Mouse (Mus musculus) cerebellum, postnatal 14 days (tissue): Measurements from ENCODE around the gene Nle1.

Experiments used
- DNase-seq, 2 experiments: peaks; one replicate each; pipeline ENCODE4 v3.0.0; 2021; ENCODE audit warnings: mixed read lengths in 2 of 2

The Nle1 gene

DNA sequence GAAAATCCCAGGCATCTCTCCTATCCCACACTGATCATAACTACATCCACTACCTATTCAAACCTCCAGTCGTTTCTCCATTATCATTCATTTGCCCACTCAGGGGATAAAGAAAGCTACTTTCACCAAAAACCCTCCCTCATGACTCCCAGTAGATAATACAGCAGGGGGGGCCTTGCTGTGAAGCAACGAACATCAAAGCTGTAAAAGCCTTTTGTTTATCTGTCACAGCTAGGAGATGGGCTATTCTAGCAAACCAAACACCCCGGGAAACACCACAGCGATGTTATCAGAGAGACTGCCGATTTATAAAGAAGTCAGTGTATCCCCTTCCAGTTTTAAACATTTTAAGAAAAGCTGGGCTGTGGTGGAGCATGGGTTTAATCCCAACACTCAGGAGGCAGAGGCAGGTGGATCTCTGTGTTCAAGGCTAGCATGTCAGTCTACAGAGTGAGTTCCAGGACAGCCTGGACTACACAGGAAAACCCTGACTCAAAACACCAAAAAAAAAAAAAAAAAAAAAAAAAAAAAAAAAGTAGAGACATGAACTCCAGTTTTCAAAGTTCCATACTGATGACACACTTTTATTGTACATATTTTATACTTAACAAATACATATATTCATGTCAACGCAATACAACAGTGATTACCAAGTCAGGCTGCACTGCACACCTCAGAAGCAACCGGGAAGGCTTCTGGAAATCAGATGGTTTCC lies 41.2 kb downstream of the Nle1 start:
- DNase-seq = no peak

DNA sequence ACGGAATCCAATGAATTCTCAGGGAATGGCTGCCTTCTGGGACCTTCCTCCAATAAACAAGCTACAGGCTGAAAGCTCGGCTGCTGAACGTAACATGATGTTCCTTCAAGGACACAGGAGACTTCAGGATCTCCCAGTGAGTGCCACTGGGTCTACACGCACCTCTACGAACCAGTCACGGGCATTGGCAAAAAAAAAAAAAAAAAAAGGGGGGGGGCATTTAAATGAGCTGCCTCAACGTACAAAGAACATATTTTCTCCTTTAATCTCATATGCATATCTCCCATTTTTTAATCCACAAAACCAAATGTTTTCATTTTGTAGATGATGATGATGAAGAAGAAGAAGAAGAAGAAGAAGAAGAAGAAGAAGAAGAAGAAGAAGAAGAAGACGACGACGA lies 42.3 kb downstream of the Nle1 start:
- DNase-seq = no peak

DNA sequence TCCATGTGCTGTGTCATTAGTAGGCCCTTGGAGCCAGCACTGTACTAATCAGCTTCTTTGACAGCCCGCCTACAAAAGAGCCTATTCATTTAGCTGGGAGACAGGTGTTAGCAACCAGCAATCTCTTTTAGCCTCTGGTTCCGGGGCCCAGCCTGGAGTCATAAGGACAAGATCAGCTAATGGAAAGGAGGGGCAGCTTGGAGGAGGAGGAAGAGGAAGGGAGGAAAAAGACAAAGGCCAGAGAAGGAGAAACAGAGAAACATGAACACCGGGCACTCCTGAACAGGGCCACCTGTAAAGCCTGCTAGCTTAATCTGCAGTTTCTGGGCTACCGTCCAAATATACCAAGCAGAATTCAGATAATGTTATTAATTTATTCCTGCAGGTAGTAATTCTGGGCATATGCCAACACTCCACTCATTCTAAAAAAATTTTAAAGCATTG lies 44.7 kb downstream of the Nle1 start:
- no peak for DNase-seq

DNA sequence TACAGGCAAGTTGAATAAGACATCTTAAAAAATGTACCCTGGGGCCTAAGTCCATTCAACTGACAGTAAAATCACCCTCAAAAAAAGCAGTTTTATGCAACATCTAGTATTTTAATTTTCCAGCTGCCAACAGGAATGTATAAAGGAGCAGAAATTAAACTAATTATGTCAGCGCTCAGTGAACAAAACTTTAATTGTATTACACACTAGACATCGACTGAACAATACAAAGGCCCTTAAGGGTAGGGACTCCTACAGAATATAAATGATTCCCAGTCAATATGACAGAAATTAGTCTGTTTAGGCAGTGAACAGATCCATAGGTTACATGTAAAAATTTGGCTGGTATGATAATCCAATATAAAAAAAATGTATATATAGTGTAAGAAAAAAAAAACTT lies 45.2 kb downstream of the Nle1 start:
- no peak for DNase-seq

DNA sequence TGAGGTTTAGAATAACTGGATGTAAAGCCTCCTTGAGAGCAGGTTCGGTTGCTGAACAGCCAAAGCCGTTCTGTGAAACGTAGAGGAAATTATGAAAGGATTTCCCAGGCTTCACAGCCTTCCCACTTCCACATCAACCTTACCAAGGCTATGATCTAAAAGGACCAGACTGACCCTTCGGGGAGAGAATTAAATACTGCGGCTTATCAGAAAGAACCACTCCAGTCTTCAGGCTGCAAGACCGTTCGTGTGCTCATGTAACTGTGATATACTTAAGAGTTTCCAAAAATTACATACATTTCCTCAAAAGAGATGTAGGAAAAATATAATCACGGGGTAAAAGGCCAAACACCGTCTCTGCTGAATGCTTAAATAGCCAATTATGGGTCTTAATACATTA lies 45.6 kb downstream of the Nle1 start:
- DNase-seq = no peak

DNA sequence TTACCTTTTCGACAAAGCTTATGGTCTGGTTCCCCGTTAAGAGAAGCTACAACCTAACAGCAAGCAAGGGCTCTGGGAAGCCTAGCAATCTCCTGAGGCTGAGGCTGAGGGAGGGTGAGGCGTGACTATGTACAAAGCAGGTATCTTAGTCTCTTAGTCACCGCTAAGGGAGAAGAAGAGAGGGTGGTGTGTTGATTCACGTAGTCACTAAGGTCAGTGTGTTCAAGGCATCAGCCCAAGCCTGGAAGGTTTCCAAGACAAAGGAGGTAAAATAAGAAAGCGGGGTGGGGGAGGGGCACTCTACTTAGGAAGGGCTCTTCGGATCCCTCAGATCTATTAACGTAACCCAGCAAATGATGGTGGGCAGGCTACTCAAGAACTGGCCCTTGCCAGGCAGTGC lies 46.7 kb downstream of the Nle1 start:
- no peak for DNase-seq

DNA sequence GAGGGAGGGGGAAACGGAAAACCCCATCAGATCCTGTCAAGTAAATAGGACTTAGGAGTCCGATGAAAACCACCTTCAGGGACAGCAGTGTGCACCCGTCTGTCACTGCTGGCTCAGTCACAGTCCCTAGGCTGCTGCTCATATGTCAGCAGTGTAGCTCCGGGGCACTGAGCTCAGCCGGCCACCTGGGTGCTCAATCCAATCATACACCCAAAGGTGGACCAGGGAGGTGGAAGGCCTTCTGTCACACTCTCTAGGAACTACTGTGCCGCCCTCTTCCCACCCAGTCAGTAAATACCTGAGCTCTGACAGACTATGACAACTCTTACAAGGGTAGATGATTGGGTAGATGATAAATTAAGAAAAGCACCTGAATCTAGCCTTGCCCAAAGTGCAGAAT lies 47.5 kb downstream of the Nle1 start:
- DNase-seq = no peak

DNA sequence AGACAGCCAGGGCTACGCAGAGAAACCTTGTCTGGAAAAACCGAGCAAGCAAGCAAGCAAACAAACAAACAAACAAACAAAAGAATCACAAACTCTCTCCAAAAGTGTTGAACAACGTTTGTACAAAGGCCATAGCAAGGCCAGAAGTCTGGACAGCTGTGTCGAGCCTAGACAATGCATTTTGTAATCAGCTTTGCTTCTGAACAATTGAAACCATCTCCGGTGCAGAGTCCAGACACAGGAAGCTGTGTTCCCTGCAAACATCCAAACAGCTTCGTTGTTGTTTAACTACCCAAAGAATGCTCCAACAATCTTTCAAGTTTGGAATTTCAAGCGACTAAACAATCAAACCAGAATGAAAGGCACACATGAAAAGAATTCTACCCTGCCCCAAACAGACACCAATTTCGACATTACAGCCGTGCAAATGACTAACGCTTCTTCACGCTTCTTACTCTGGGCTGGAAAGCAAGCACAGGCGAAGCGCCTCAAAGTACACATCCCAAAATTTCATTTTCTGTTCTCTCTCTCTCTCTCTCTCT lies 50.8 kb downstream of the Nle1 start:
- no peak for DNase-seq

DNA sequence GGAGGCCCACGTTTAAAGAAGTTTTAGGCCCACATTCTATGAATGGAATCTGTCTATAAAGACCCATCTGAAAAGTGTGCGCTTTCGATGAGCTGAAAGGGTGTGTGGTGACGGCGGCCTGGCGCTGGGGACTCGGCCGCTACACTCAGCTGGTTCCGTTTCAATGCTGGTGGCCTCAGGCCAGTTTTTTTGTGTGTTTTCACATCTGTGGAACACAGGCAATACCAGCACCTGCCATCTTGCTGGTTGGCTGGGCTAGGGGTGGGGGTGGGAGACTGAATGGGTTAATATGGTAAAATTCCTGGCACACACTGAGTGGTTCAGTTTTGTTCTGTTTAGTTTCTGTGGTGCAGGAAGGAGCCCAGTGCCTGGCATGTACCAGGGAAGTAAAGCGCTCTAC lies 52.2 kb downstream of the Nle1 start:
- peak in 1 of 2 experiments; percentile 20 for DNase-seq

DNA sequence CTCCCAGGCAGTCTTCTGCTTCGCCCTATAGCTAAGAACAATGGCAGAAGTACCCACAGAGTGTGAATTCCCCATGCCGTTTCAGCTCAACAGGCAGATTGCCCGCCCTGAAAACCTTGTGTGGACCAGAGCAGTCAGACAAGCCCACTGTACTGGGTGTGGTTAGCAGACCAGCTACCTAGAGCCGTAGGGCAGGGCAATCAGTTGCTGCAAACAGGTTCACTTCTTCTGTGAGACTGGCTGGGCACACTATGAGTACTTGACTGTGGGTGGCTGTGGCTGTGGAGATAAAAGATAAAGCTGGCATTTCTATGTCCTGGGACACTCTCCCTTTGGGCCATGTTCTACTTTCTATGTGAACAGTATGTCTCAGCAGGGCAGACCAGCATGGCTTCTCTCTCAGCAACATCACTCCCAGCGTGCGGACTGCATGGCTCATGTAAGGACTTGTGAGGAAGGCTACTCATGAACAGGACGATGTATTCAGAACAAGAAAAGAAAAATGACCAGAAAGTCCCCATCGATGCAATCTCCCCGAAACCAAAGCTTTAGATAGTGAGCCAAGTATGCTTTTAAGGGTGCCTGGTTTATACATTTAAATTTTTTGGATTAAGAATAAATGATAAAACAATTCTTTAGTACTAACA lies 52.8 kb downstream of the Nle1 start:
- no peak for DNase-seq

DNA sequence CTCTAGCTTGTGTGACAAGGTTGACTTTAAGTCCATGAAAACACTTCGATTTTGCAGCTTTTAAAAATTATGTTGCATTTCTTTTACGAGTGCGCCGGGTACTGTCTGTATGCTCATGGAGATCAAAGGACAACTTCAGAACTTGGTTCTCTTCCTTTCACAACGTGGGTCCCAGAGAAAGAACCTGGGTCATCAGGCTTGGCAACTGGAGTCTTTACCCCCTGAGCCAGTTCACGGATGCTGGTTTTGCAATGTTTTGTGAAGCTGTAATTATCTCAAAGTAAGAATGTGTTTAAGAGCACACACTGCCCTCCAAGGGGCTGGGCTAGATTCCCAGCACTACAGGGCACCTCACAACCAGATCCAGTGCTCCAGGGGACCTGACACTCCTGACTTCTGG lies 54.1 kb downstream of the Nle1 start:
- DNase-seq = no peak

DNA sequence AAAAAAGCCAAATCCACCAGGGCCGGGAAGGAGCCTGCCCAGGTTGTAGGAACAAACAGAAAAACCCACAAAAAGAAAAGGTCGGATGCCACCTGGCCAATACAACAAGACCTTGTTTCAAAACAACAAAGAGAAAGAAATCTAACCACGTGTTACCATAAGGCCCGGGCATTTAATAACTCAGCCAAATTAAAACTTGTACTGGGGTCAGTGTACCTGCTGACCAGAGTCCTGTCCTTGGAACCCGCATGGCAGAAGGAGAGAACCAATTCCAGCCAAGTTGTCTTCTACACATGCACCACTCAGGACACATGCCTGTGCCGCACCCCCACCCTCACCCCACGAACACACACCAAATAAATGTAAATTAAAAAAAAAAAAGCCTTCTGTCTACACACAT lies 55.3 kb downstream of the Nle1 start:
- no peak for DNase-seq

DNA sequence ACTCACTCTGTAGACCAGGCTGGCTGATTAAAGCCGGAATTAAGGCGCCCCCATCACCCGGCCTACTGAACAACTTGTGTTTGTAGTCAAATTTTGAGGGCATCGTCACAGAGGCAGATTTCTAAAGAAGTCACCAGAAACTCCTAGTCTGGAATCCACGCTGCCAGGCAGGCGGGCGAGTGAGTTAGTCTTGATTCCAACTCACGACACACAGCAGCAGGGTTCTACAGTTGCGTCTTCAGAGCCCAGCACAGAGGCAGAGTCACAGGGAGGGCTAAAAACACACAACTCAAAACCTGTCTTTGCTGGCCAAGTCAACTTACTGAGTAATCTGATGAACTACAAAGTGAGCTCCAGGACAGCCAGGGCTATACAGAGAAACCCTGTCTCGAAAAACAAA lies 55.7 kb downstream of the Nle1 start:
- no peak for DNase-seq

DNA sequence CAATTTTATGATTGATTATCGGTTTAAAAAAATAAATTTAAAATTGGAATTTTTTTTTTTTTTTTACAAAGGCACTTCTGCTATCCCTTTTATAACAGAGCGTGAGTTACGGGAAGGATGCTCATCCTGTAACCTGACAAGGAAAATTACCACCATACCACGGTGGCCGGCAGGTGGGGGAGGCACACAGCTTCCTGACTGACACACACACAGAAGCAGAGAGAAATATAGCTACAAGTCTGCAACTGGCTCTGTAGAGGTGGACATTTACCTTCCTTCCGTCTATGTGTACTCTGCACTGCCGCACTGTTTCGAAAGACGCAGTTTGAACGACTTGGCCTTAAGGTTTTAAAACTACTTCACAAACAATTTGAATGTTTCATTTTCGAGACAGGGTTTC lies 56.1 kb downstream of the Nle1 start:
- no peak for DNase-seq
